Mouse (Mus musculus): ENCODE data around the gene Med12. TPM values are rescaled to one million over a fixed set of nuclear protein-coding genes. Genes with fewer than 3 reads are reported as not detected.

The Med12 gene
- polyA plus RNA-seq, 1 experiment from 2014 or later: 50.6 TPM

DNA sequence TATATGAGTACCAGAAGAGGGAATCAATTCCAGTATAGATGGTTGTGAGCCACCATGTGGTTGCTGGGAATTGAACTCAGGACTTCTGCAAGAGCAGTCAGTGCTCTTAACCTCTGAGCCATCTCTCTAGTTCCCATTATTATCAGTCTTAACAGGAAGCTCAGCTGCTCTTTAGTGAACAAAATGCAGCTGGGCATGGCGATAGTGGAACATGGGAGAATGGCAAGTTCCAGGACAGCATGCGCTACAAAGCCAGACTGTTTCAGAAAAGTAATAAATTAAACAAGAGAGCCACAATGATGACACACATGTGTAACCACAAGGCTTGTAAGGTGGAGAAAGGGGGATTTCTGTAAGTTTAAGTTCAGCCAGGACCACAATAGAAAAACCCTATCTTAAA lies 71.6 kb downstream of the Med12 start:
- DNase-seq (no peak), ATAC-seq (ENCODE audit: insufficient read depth) (no peak)
- H3K4me3 ChIP-seq (ENCODE audit: low read depth, low read length): no peak overlapping the region
- H3K27ac ChIP-seq (ENCODE audit: low read depth): no peak overlapping the region
- H3K4me1 ChIP-seq (ENCODE audit: insufficient read depth): no peaks in the 10 kb centered on the region
- H3K4me2 ChIP-seq: no peak overlapping the region
- no peaks in the 10 kb centered on the region for H3K9me3 ChIP-seq (ENCODE audit: low read depth, low read length)
- 79% methylated on average over 2 of the region's 2 CpGs for WGBS
- no peaks in the 10 kb centered on the region for H3K27me3 ChIP-seq (ENCODE audit: insufficient read depth, low read length)
- no peak overlapping the region for H3K9ac ChIP-seq
- TF ChIP-seq CTCF (IDR thresholded peaks at IDR 0.05; ENCODE audit: low read depth): no peak
- no peaks in the 10 kb centered on the region for H3K36me3 ChIP-seq (ENCODE audit: insufficient read depth)

DNA sequence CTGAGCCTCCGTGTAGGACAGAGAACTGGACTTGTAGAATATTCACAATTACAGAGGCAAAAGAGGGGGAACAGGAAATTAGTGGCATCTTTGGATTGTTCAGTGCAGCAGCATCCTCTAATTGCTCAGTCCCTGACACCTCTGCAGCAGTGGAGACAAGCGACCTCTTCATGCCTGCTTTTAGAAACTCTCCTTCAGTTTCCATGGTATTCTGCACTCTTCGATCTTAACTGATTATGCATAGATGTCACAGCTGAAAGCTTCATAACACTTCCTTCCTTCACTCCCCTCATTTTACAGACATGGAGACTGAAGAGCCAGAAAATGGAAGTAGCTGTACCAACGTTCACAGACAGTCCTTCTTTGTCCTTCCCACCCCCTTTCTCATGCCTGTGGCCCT lies 72.6 kb downstream of the Med12 start:
- Histone ChIP-seq H3K27me3 (ENCODE audit: insufficient read depth, low read length) (no peaks in the 10 kb centered on the region), H3K9me3 (ENCODE audit: low read depth, low read length) (no peaks in the 10 kb centered on the region), H3K27ac (ENCODE audit: low read depth) (no peak overlapping the region), H3K36me3 (ENCODE audit: insufficient read depth) (no peaks in the 10 kb centered on the region), H3K4me1 (ENCODE audit: insufficient read depth) (no peaks in the 10 kb centered on the region), H3K9ac (no peak overlapping the region), H3K4me3 (ENCODE audit: low read depth, low read length) (no peak overlapping the region), H3K4me2 (no peak overlapping the region)
- DNase-seq (no peak), ATAC-seq (ENCODE audit: insufficient read depth) (no peak)
- 38% methylated on average over 4 of the region's 4 CpGs for WGBS
- TF ChIP-seq CTCF (IDR thresholded peaks at IDR 0.05; ENCODE audit: low read depth): no peak

Other genes starting within 250 kb of the Med12 start
- 0.05 and 0.45 TPM in 2 replicates for gene Tex11, start 214.4 kb upstream of the Med12 start, polyA plus RNA-seq (2014; fragmentation: Nextera tagmentation; extraction: Ambion mirVana)
- gene Slc7a3, start 188.0 kb upstream of the Med12 start, polyA plus RNA-seq (2014; fragmentation: Nextera tagmentation; extraction: Ambion mirVana): 0.81 and 1.2 TPM in 2 replicates
- gene Snx12, start 51.5 kb upstream of the Med12 start, polyA plus RNA-seq (2014; fragmentation: Nextera tagmentation; extraction: Ambion mirVana): 50.4 and 55.1 TPM in 2 replicates
- 2.5 and 3.1 TPM in 2 replicates for gene Foxo4, start 19.5 kb upstream of the Med12 start, polyA plus RNA-seq (2014; fragmentation: Nextera tagmentation; extraction: Ambion mirVana)
- not detected in 2 replicates for gene Gm614, start 10.0 kb upstream of the Med12 start, polyA plus RNA-seq (2014; fragmentation: Nextera tagmentation; extraction: Ambion mirVana)
- gene Il2rg, start 5.8 kb upstream of the Med12 start, polyA plus RNA-seq (2014; fragmentation: Nextera tagmentation; extraction: Ambion mirVana): 17.1 and 17.9 TPM in 2 replicates
- gene Gm20489, start 5.0 kb upstream of the Med12 start, polyA plus RNA-seq (2014; fragmentation: Nextera tagmentation; extraction: Ambion mirVana): not detected in 2 replicates
- 9.6 and 10.6 TPM in 2 replicates for gene Nlgn3, start 25.1 kb downstream of the Med12 start, polyA plus RNA-seq (2014; fragmentation: Nextera tagmentation; extraction: Ambion mirVana)
- gene Gjb1, start 102.3 kb downstream of the Med12 start, polyA plus RNA-seq (2014; fragmentation: Nextera tagmentation; extraction: Ambion mirVana): 0.67 and 0.83 TPM in 2 replicates
- 26.2 and 29.8 TPM in 2 replicates for gene Zmym3, start 146.8 kb downstream of the Med12 start, polyA plus RNA-seq (2014; fragmentation: Nextera tagmentation; extraction: Ambion mirVana)
- gene Nono, start 155.3 kb downstream of the Med12 start, polyA plus RNA-seq (2014; fragmentation: Nextera tagmentation; extraction: Ambion mirVana): 452 and 463 TPM in 2 replicates
- 1.6 and 3.9 TPM in 2 replicates for gene Itgb1bp2, start 175.1 kb downstream of the Med12 start, polyA plus RNA-seq (2014; fragmentation: Nextera tagmentation; extraction: Ambion mirVana)